Mouse (Mus musculus) small intestine, adult 2 months (tissue): Measurements from ENCODE around the gene Gm43738. TPM values are rescaled to one million over a fixed set of nuclear protein-coding genes. Genes with fewer than 3 reads are reported as not detected.

Experiments
- H3K27ac ChIP-seq: fragments of 200-500 bp; 2 replicates; pipeline ENCODE4 v1.5.1; 2012; ENCODE audit warnings: low read depth, low read length, control low read depth, inconsistent platforms; ENCODE audit not compliant: insufficient read depth
- H3K27me3 ChIP-seq: fragments of 200-500 bp; 2 replicates; pipeline ENCODE4 v1.6.1; 2012; ENCODE audit warnings: mild to moderate bottlenecking, moderate library complexity, low read length, inconsistent platforms; ENCODE audit not compliant: control insufficient read depth, insufficient read depth
- H3K36me3 ChIP-seq: fragments of 200-500 bp; 2 replicates; pipeline ENCODE4 v1.6.1; 2012; ENCODE audit warnings: mild to moderate bottlenecking, low read length, control low read depth, inconsistent platforms; ENCODE audit not compliant: control insufficient read depth, insufficient read depth
- H3K4me1 ChIP-seq: fragments of 200-500 bp; 2 replicates; pipeline ENCODE4 v1.6.1; 2012; ENCODE audit warnings: low read length, inconsistent platforms, mixed read lengths; ENCODE audit not compliant: control insufficient read depth, insufficient read depth, insufficient read length
- H3K4me3 ChIP-seq: fragments of 200-500 bp; 2 replicates; pipeline ENCODE4 v1.5.1; 2012; ENCODE audit warnings: low read depth, mild to moderate bottlenecking, control low read depth, inconsistent platforms, low read length, moderate library complexity
- CTCF ChIP-seq: fragments of 200-500 bp; IDR thresholded peaks from 2 replicates; pipeline ENCODE4 v1.5.1; 2012; ENCODE audit warnings: low read depth, mild to moderate bottlenecking, control low read depth, inconsistent platforms, low read length, moderate library complexity, mixed read lengths; ENCODE audit not compliant: insufficient replicate concordance, insufficient read length; ENCODE audit errors: extremely low read depth
- POLR2A ChIP-seq: fragments of 200-500 bp; IDR thresholded peaks from 2 replicates; pipeline ENCODE4 v1.6.1; 2012; ENCODE audit warnings: low read depth, mild to moderate bottlenecking, control low read depth, inconsistent platforms, low read length, moderate library complexity
- WGBS: fragments of 180-500 bp; shearing (Covaris S2); methylation state at CpG from one replicate; pipeline ENCODE4 v1.1.7; 2018; 5-methylcytosine and 5-hydroxymethylcytosine counted together
- polyA plus RNA-seq: library from polyadenylated mRNA; depleted of rRNA; stranded (reverse); fragments of >200 nt; gene quantifications from 2 replicates; pipeline ENCODE4 v1.2.3, GENCODE M21; 2012

The Gm43738 gene
- polyA plus RNA-seq, 1 experiment = not detected

- WGBS = 53% methylated on average over 12 of the region's 12 CpGs
- H3K27me3 ChIP-seq = no peaks in the 10 kb centered on the region
- H3K27ac ChIP-seq = peak overlapping the region; percentile 51
- no peak overlapping the region for H3K4me3 ChIP-seq
- H3K4me1 ChIP-seq = peaks cover 3% of the 10 kb centered on the region; the same call in 1 of the 2 replicates
- TF ChIP-seq POLR2A = no peak
- TF ChIP-seq CTCF = no peak
- H3K36me3 ChIP-seq = peaks cover 16% of the 10 kb centered on the region
These were observed 1.8 kb upstream of the Gm43738 start for GRCm38 (mm10) chr3:89102495-89103290.

- Histone ChIP-seq H3K4me3 (peak within 1 kb of the TSS; percentile 69), H3K4me1 (peaks cover 3% of the 10 kb centered on the region; the same call in 1 of the 2 replicates), H3K27ac (peak within 1 kb of the TSS; percentile 51), H3K27me3 (no peaks in the 10 kb centered on the region), H3K36me3 (peaks cover 22% of the 10 kb centered on the region)
- TF ChIP-seq CTCF (no peak), POLR2A (peak; percentile 17)
- WGBS = under 1% methylated on average over 26 of the region's 26 CpGs
These were observed 1.1 kb upstream of the Gm43738 start, which contains the start of gene Fdps for GRCm38 (mm10) chr3:89101812-89102494. Fdps (minus strand) TSS chr3:89101959.

GRCm38 (mm10) chr3:89101459-89101811 lies 536 bp upstream of the Gm43738 start:
- peaks cover 23% of the 10 kb centered on the region for H3K36me3 ChIP-seq
- H3K4me1 ChIP-seq = peaks cover 3% of the 10 kb centered on the region; the same call in 1 of the 2 replicates
- peak overlapping the region; percentile 69 for H3K4me3 ChIP-seq
- WGBS = under 1% methylated on average over 19 of the region's 19 CpGs
- no peaks in the 10 kb centered on the region for H3K27me3 ChIP-seq
- TF ChIP-seq CTCF (no peak), POLR2A (no peak)
- peak overlapping the region; percentile 29 for H3K27ac ChIP-seq

GRCm38 (mm10) chr3:89094021-89094420 lies 6.9 kb downstream of the Gm43738 start:
- 87% methylated on average over 10 of the region's 10 CpGs for WGBS
- H3K27ac ChIP-seq = no peak overlapping the region
- TF ChIP-seq CTCF (no peak), POLR2A (no peak)
- peaks cover 24% of the 10 kb centered on the region for H3K36me3 ChIP-seq
- H3K4me3 ChIP-seq = no peak overlapping the region
- H3K27me3 ChIP-seq = peaks cover 12% of the 10 kb centered on the region
- H3K4me1 ChIP-seq = peaks cover 4% of the 10 kb centered on the region

GRCm38 (mm10) chr3:89093175-89093574 lies 7.7 kb downstream of the Gm43738 start, which contains the start of gene Rusc1:
Rusc1 (minus strand) TSS chr3:89093311.
- TF ChIP-seq CTCF = no peak
- TF ChIP-seq POLR2A = no peak
- peak within 1 kb of the TSS; percentile 15; the same call in 1 of the 2 replicates for H3K4me3 ChIP-seq

GRCm38 (mm10) chr3:89092509-89093090 lies 8.3 kb downstream of the Gm43738 start:
- TF ChIP-seq POLR2A = no peak
- no peak for TF ChIP-seq CTCF
- H3K4me1 ChIP-seq = peaks cover 17% of the 10 kb centered on the region
- peak overlapping the region; percentile 15; the same call in 1 of the 2 replicates for H3K4me3 ChIP-seq
- 55% methylated on average over 11 of the region's 11 CpGs for WGBS
- peaks cover 16% of the 10 kb centered on the region for H3K36me3 ChIP-seq
- H3K27ac ChIP-seq = no peak overlapping the region
- H3K27me3 ChIP-seq = peaks cover 12% of the 10 kb centered on the region

More at GRCm38 (mm10) chr3:89093175-89093574, 7.7 kb downstream of the Gm43738 start, which contains the start of gene Rusc1:
- Histone ChIP-seq H3K36me3 (peaks cover 19% of the 10 kb centered on the region), H3K27ac (no peak within 1 kb of the TSS), H3K4me1 (peaks cover 11% of the 10 kb centered on the region), H3K27me3 (peaks cover 12% of the 10 kb centered on the region)
- 6% methylated on average over 18 of the region's 18 CpGs for WGBS
